Mouse (Mus musculus) heart, adult 9 months (tissue): ENCODE measurements around the gene Olfr643.
"Not testable (repeated sequence)": the region's sequence is repeated elsewhere in the genome, so short reads cannot be mapped to it uniquely, and the experiment has no call there.

Source experiments
- DNase-seq, 2 experiments: peaks; one replicate each; pipeline ENCODE4 v3.0.0; 2022; ENCODE audit warnings: low spot score in 2 of 2

Gene Olfr643

GRCm38 (mm10) chr7:104018953-104019352, 118.3 kb downstream of the Olfr643 start:
- no peak for DNase-seq

GRCm38 (mm10) chr7:104017203-104017602, 120.0 kb downstream of the Olfr643 start, which contains the start of gene Olfr639:
Gene Olfr639, minus strand, starts transcription at chr7:104017303.
- DNase-seq, result no peak

- DNase-seq, result no peak
These were observed 138.1 kb downstream of the Olfr643 start for GRCm38 (mm10) chr7:103999124-103999523.

GRCm38 (mm10) chr7:103998446-103998845, 138.8 kb downstream of the Olfr643 start, which contains the start of gene Olfr638:
Gene Olfr638, plus strand, starts transcription at chr7:103998746.
- no peak for DNase-seq

- DNase-seq, result no peak
These were observed 165.4 kb downstream of the Olfr643 start for GRCm38 (mm10) chr7:103971782-103972181.

- DNase-seq, result no peak
These were observed 166.4 kb downstream of the Olfr643 start, which contains the start of gene Olfr635 for GRCm38 (mm10) chr7:103970852-103971251. Gene Olfr635, plus strand, starts transcription at chr7:103971152.

- DNase-seq, result not testable (repeated sequence)
These were observed 170.3 kb downstream of the Olfr643 start for GRCm38 (mm10) chr7:103966873-103967272.
